Comparison of ENCODE assay signal across 8 mouse cellular contexts in genomic region chr13:110968507-110968905, GRCm38 (mm10).
A peak's percentile ranks its signal among the peaks of the same experiment; 100 is the strongest.
DNase-seq lines count a peak whose midpoint lies in the region; ATAC-seq and TF ChIP-seq lines count a peak whose summit lies in the region.

No protein-coding gene starts in this region.

- no peak for TF ChIP-seq CTCF in left cerebral cortex, adult 2 months (IDR thresholded peaks at IDR 0.05)

- no peaks in the 10 kb centered on the region for H3K27me3 ChIP-seq in hindbrain, embryonic 16.5 days (replicated peaks; ENCODE audit: control insufficient read depth, insufficient read depth, low read length)

- peak overlapping the region; percentile 66 for H3K27ac ChIP-seq in left cerebral cortex, adult 2 months
- no peak overlapping the region for H3K27ac ChIP-seq in hindbrain, embryonic 16.5 days (ENCODE audit: low read depth, low read length)

- intact Hi-C loops in left cerebral cortex, adult 2 months (cut with DNase I): loop anchor here (1.0 to 5.0 kb wide), 7 partner anchors 86 to 574 kb away; no protein-coding TSS in a partner anchor
- intact Hi-C loops in left cerebral cortex, postnatal 25 days (cut with DNase I): loop anchor here (1.0 to 5.0 kb wide), 7 partner anchors 76 to 574 kb away; no protein-coding TSS in a partner anchor

- H3K4me3 ChIP-seq in left cerebral cortex, adult 2 months: no peak overlapping the region
- H3K4me3 ChIP-seq in hindbrain, embryonic 16.5 days (ENCODE audit: low read length): no peak overlapping the region

- no peak overlapping the region for H3K9ac ChIP-seq in hindbrain, embryonic 16.5 days (ENCODE audit: low read depth, low read length)

- WGBS in hindbrain, embryonic 16.5 days: 56% methylated on average over 7 of the region's 7 CpGs

- H3K36me3 ChIP-seq in hindbrain, embryonic 16.5 days (ENCODE audit: control insufficient read depth, insufficient read depth, low read length): no peaks in the 10 kb centered on the region

- no peaks in the 10 kb centered on the region for H3K9me3 ChIP-seq in hindbrain, embryonic 16.5 days (ENCODE audit: control insufficient read depth, low read length)

- no peaks in the 10 kb centered on the region for H3K4me1 ChIP-seq in hindbrain, embryonic 16.5 days (ENCODE audit: control insufficient read depth, insufficient read depth, low read depth, low read length)

- no peak overlapping the region for H3K4me2 ChIP-seq in hindbrain, embryonic 16.5 days (ENCODE audit: low read length)

- DNase-seq in left cerebral cortex, adult 2 months (ENCODE audit: extremely low spot score in 1 of 2, low spot score in 2 of 2): no peak
- no peak for DNase-seq in left cerebral cortex, postnatal 25 days (ENCODE audit: low spot score in 2 of 2)
- DNase-seq in cerebellum, postnatal 10 days: peak; percentile 47 to 48
- DNase-seq in gastrocnemius, postnatal 10 days: peak; percentile 12
- DNase-seq in retina, postnatal 1 day: peak; percentile 41
- no peak for DNase-seq in spleen, adult 18-20 months
- no peak for DNase-seq in spleen, postnatal 10 days (ENCODE audit: low spot score in 2 of 2)

- ATAC-seq in hindbrain, embryonic 16.5 days: peak; percentile 38; the same call in 1 of the 2 replicates

Comparison
In these comparisons a context has a peak if more than half of its experiments do, and no peak if none do; other contexts are left out.
1. DNase-seq: peak in cerebellum, postnatal 10 days (2 of 2), gastrocnemius, postnatal 10 days (single experiment) and retina, postnatal 1 day (single experiment); none in left cerebral cortex, adult 2 months (0 of 2), left cerebral cortex, postnatal 25 days (0 of 2), spleen, adult 18-20 months (0 of 2) and spleen, postnatal 10 days (0 of 2).